16 mouse cellular contexts compared by ENCODE assay signal in the genomic region with DNA sequence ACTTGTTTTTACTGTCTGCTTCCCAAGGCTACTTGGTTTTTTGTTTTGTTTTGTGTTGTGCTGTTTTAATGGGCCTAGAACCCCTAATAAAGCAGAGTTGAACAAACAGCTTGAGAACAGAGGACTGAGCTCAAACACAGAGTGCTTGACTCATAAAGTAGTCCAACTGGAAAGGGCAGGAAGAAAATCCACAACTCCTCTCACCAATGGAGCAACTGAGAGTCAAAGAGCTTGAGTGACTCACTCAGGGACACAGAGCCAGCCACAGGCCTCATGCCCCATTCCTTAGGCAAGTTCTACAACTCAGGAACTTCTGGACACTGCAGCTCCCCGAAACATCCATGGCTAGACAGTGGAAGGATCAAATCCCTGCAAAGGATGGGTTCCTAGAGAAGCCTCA. TPM values are rescaled to one million over a fixed set of nuclear protein-coding genes. Genes with fewer than 3 reads are reported as not detected.
DNase-seq lines count a peak whose midpoint lies in the region; ATAC-seq lines count a peak whose summit lies in the region.
"Had no signal": no experiment of that assay in that cellular context is flagged by ENCODE, and none has a peak within 500 bp of the region (broad histone marks: within the 10 kb centered on the region; RNA-seq: fewer than 3 reads in every experiment).

No protein-coding gene starts in this region.

- H3K4me2 ChIP-seq in lung, embryonic 15.5 days = no peak overlapping the region
- no peak overlapping the region for H3K4me2 ChIP-seq in limb, embryonic 13.5 days (replicated peaks)
- H3K4me2 ChIP-seq in hindbrain, embryonic 16.5 days (ENCODE audit: low read length) = no peak overlapping the region
- H3K4me2 ChIP-seq: hindbrain, embryonic 12.5 days; liver, embryonic 15.5 days had no signal

- 76% methylated on average over 1 of the region's 1 CpGs for WGBS in lung, embryonic 15.5 days
- 85% methylated on average over 1 of the region's 1 CpGs for WGBS in limb, embryonic 13.5 days
- 100% methylated on average over 1 of the region's 1 CpGs for WGBS in hindbrain, embryonic 16.5 days

- H3K4me1 ChIP-seq in lung, embryonic 15.5 days = peaks cover 27% of the 10 kb centered on the region
- H3K4me1 ChIP-seq in limb, embryonic 13.5 days = peaks cover 30% of the 10 kb centered on the region
- no peaks in the 10 kb centered on the region for H3K4me1 ChIP-seq in hindbrain, embryonic 16.5 days (ENCODE audit: control insufficient read depth, insufficient read depth, low read depth, low read length)
- H3K4me1 ChIP-seq: hindbrain, embryonic 12.5 days had no signal

- no peak for ATAC-seq in lung, embryonic 15.5 days (ENCODE audit: borderline replicate concordance, extremely low read depth, low FRiP score, low TSS enrichment)
- no peak for ATAC-seq in limb, embryonic 13.5 days (ENCODE audit: low FRiP score, low read depth)
- ATAC-seq in hindbrain, embryonic 16.5 days = no peak
- ATAC-seq: forebrain, postnatal 0 days; midbrain, embryonic 16.5 days had no signal

- no peaks in the 10 kb centered on the region for H3K27me3 ChIP-seq in lung, embryonic 15.5 days
- H3K27me3 ChIP-seq in limb, embryonic 13.5 days = no peaks in the 10 kb centered on the region
- no peaks in the 10 kb centered on the region for H3K27me3 ChIP-seq in hindbrain, embryonic 16.5 days (replicated peaks; ENCODE audit: control insufficient read depth, insufficient read depth, low read length)
- H3K27me3 ChIP-seq: hindbrain, embryonic 12.5 days; liver, embryonic 15.5 days had no signal

- H3K27ac ChIP-seq in lung, embryonic 15.5 days = peak overlapping the region; percentile 72
- peak overlapping the region; percentile 49; the same call in 1 of the 2 replicates for H3K27ac ChIP-seq in limb, embryonic 13.5 days
- no peak overlapping the region for H3K27ac ChIP-seq in hindbrain, embryonic 16.5 days (ENCODE audit: low read depth, low read length)
- H3K27ac ChIP-seq: hindbrain, embryonic 12.5 days; left cerebral cortex, adult 2 months; liver, embryonic 15.5 days had no signal

- peak; percentile 31 for DNase-seq in adrenal gland, adult 8-10 months
- no peak for DNase-seq in adrenal gland, adult 18-20 months (ENCODE audit: low spot score in 2 of 2)
- no peak for DNase-seq in lung, postnatal 10 days
- DNase-seq in heart, adult 18-20 months = no peak
- DNase-seq: cerebellum, adult 2 months; forebrain, postnatal 0 days; kidney, postnatal 25 days; retina, postnatal 1 day; thymus, postnatal 14 days had no signal

- no peak overlapping the region for H3K4me3 ChIP-seq in lung, embryonic 15.5 days
- no peak overlapping the region for H3K4me3 ChIP-seq in limb, embryonic 13.5 days
- H3K4me3 ChIP-seq in hindbrain, embryonic 16.5 days (ENCODE audit: low read length) = no peak overlapping the region
- H3K4me3 ChIP-seq: hindbrain, embryonic 12.5 days; left cerebral cortex, adult 2 months; liver, embryonic 15.5 days had no signal

- no peaks in the 10 kb centered on the region for H3K36me3 ChIP-seq in lung, embryonic 15.5 days
- H3K36me3 ChIP-seq in limb, embryonic 13.5 days = no peaks in the 10 kb centered on the region
- no peaks in the 10 kb centered on the region for H3K36me3 ChIP-seq in hindbrain, embryonic 16.5 days (ENCODE audit: control insufficient read depth, insufficient read depth, low read length)
- H3K36me3 ChIP-seq: hindbrain, embryonic 12.5 days; liver, embryonic 15.5 days had no signal

- no peak overlapping the region for H3K9ac ChIP-seq in lung, embryonic 15.5 days
- H3K9ac ChIP-seq in limb, embryonic 13.5 days = no peak overlapping the region
- no peak overlapping the region for H3K9ac ChIP-seq in hindbrain, embryonic 16.5 days (ENCODE audit: low read depth, low read length)
- H3K9ac ChIP-seq: forebrain, postnatal 0 days; hindbrain, embryonic 12.5 days; liver, embryonic 15.5 days had no signal

- no peaks in the 10 kb centered on the region for H3K9me3 ChIP-seq in lung, embryonic 15.5 days
- H3K9me3 ChIP-seq in limb, embryonic 13.5 days = no peaks in the 10 kb centered on the region
- H3K9me3 ChIP-seq in hindbrain, embryonic 16.5 days (ENCODE audit: control insufficient read depth, low read length) = no peaks in the 10 kb centered on the region
- H3K9me3 ChIP-seq: hindbrain, embryonic 12.5 days; liver, embryonic 15.5 days had no signal

RNA-seq across cellular contexts. Expression of gene Zfp36l1, which starts 14.0 kb away (rescaled TPM):
- 100 to 1,000 TPM; 257 to 328 (median 289) TPM for total RNA-seq in adrenal gland, adult 8-10 months (2022)
- 100 to 1,000 TPM; 172 to 225 TPM for total RNA-seq in adrenal gland, adult 18-20 months (2021)
- 139 and 147 TPM in 2 replicates for polyA plus RNA-seq in lung, embryonic 15.5 days (2015; fragmentation: Nextera tagmentation; extraction: Ambion mirVana)
- polyA plus RNA-seq in limb, embryonic 13.5 days (2015; fragmentation: Nextera tagmentation; extraction: Ambion mirVana) = 134 and 146 TPM in 2 replicates
- total RNA-seq in heart, adult 18-20 months (2021) = 10 to 100 TPM; 84.9 to 91.1 TPM
- 38.0 and 50.8 TPM in 2 replicates for polyA plus RNA-seq in hindbrain, embryonic 16.5 days (2015; fragmentation: Nextera tagmentation; extraction: Ambion mirVana)
